Mouse (Mus musculus): ENCODE data around the gene Sipa1l3. TPM values are rescaled to one million over a fixed set of nuclear protein-coding genes. Genes with fewer than 3 reads are reported as not detected.

Gene Sipa1l3
- polyA plus RNA-seq, 1 experiment from 2014 or later = 10.4 TPM

GRCm38 (mm10) chr7:29521841-29522575 is 3.6 kb upstream of the Sipa1l3 start:
- H3K4me3 ChIP-seq = no peak overlapping the region
- whole genome bisulfite sequencing = 55% methylated on average over 5 of the region's 5 CpGs
- peaks cover 39% of the 10 kb centered on the region for H3K27me3 ChIP-seq (ENCODE audit: insufficient read depth, poor library complexity, severe bottlenecking)
- H3K36me3 ChIP-seq = no peaks in the 10 kb centered on the region
- H3K27ac ChIP-seq = no peak overlapping the region
- 0 out of 2 replicates have a peak, but pooled peaks cover 5% of the 10 kb centered on the region for H3K4me1 ChIP-seq
- H3K9me3 ChIP-seq = no peaks in the 10 kb centered on the region
- DNase-seq (ENCODE audit: low spot score) = no peak

- Histone ChIP-seq H3K9me3 (no peaks in the 10 kb centered on the region), H3K27me3 (ENCODE audit: insufficient read depth, poor library complexity, severe bottlenecking) (peaks cover 45% of the 10 kb centered on the region), H3K4me1 (0 out of 2 replicates have a peak, but pooled peaks cover 5% of the 10 kb centered on the region), H3K4me3 (no peak overlapping the region), H3K27ac (no peak overlapping the region), H3K36me3 (no peaks in the 10 kb centered on the region)
- 64% methylated on average over 5 of the region's 5 CpGs for WGBS
- no peak for DNase-seq (ENCODE audit: low spot score)
Measured at GRCm38 (mm10) chr7:29521365-29521764, 2.9 kb upstream of the Sipa1l3 start.

GRCm38 (mm10) chr7:29520794-29521193 is 2.4 kb upstream of the Sipa1l3 start:
- Histone ChIP-seq H3K27me3 (ENCODE audit: insufficient read depth, poor library complexity, severe bottlenecking) (peaks cover 49% of the 10 kb centered on the region), H3K4me3 (no peak overlapping the region), H3K4me1 (0 out of 2 replicates have a peak, but pooled peaks cover 5% of the 10 kb centered on the region), H3K36me3 (no peaks in the 10 kb centered on the region), H3K27ac (no peak overlapping the region), H3K9me3 (no peaks in the 10 kb centered on the region)
- 81% methylated on average over 2 of the region's 2 CpGs for WGBS
- DNase-seq (ENCODE audit: low spot score) = no peak

GRCm38 (mm10) chr7:29519211-29519550 is 740 bp upstream of the Sipa1l3 start:
- H3K9me3 ChIP-seq = no peaks in the 10 kb centered on the region
- H3K27me3 ChIP-seq (ENCODE audit: insufficient read depth, poor library complexity, severe bottlenecking) = peaks cover 61% of the 10 kb centered on the region
- DNase-seq (ENCODE audit: low spot score) = no peak
- 0 out of 2 replicates have a peak, but pooled peaks cover 5% of the 10 kb centered on the region for H3K4me1 ChIP-seq
- H3K4me3 ChIP-seq = peak overlapping the region; percentile 85
- peak overlapping the region; percentile 88 for H3K27ac ChIP-seq
- H3K36me3 ChIP-seq = no peaks in the 10 kb centered on the region
- under 1% methylated on average over 19 of the region's 19 CpGs for WGBS

- WGBS = under 1% methylated on average over 28 of the region's 28 CpGs
- Histone ChIP-seq H3K27ac (peak overlapping the region; percentile 89), H3K4me3 (peak overlapping the region; percentile 85), H3K36me3 (no peaks in the 10 kb centered on the region), H3K9me3 (no peaks in the 10 kb centered on the region), H3K27me3 (ENCODE audit: insufficient read depth, poor library complexity, severe bottlenecking) (peaks cover 63% of the 10 kb centered on the region), H3K4me1 (peaks cover 10% of the 10 kb centered on the region; the same call in 1 of the 2 replicates)
- peak; percentile 82 for DNase-seq (ENCODE audit: low spot score)
Measured at GRCm38 (mm10) chr7:29518054-29518420, 404 bp downstream of the Sipa1l3 start.

GRCm38 (mm10) chr7:29517178-29517577 is 1.3 kb downstream of the Sipa1l3 start:
- no peak for DNase-seq (ENCODE audit: low spot score)
- peaks cover 68% of the 10 kb centered on the region for H3K27me3 ChIP-seq (ENCODE audit: insufficient read depth, poor library complexity, severe bottlenecking)
- H3K27ac ChIP-seq = no peak overlapping the region
- H3K4me3 ChIP-seq = peak overlapping the region; percentile 85; the same call in 1 of the 2 replicates
- 73% methylated on average over 5 of the region's 5 CpGs for WGBS
- peaks cover 14% of the 10 kb centered on the region for H3K4me1 ChIP-seq
- no peaks in the 10 kb centered on the region for H3K9me3 ChIP-seq
- H3K36me3 ChIP-seq = no peaks in the 10 kb centered on the region

- Histone ChIP-seq H3K9me3 (no peaks in the 10 kb centered on the region), H3K4me3 (no peak overlapping the region), H3K27me3 (ENCODE audit: insufficient read depth, poor library complexity, severe bottlenecking) (peaks cover 70% of the 10 kb centered on the region), H3K4me1 (peaks cover 28% of the 10 kb centered on the region), H3K27ac (no peak overlapping the region), H3K36me3 (no peaks in the 10 kb centered on the region)
- WGBS = 89% methylated on average over 3 of the region's 3 CpGs
- DNase-seq (ENCODE audit: low spot score) = no peak
Measured at GRCm38 (mm10) chr7:29515652-29516051, 2.8 kb downstream of the Sipa1l3 start.

- H3K36me3 ChIP-seq = no peaks in the 10 kb centered on the region
- H3K4me1 ChIP-seq = peaks cover 39% of the 10 kb centered on the region
- no peak for DNase-seq (ENCODE audit: low spot score)
- H3K27me3 ChIP-seq (ENCODE audit: insufficient read depth, poor library complexity, severe bottlenecking) = peaks cover 93% of the 10 kb centered on the region
- WGBS = 26% methylated on average over 4 of the region's 4 CpGs
- H3K9me3 ChIP-seq = no peaks in the 10 kb centered on the region
- H3K27ac ChIP-seq = no peak overlapping the region
- H3K4me3 ChIP-seq = no peak overlapping the region
Measured at GRCm38 (mm10) chr7:29512729-29513128, 5.7 kb downstream of the Sipa1l3 start.

GRCm38 (mm10) chr7:29511598-29512275 is 6.7 kb downstream of the Sipa1l3 start:
- H3K27me3 ChIP-seq (ENCODE audit: insufficient read depth, poor library complexity, severe bottlenecking) = peaks cover 93% of the 10 kb centered on the region
- no peak overlapping the region for H3K4me3 ChIP-seq
- H3K27ac ChIP-seq = peak overlapping the region; percentile 62; the same call in 1 of the 2 replicates
- no peaks in the 10 kb centered on the region for H3K36me3 ChIP-seq
- no peak for DNase-seq (ENCODE audit: low spot score)
- WGBS = 49% methylated on average over 9 of the region's 9 CpGs
- H3K9me3 ChIP-seq = no peaks in the 10 kb centered on the region
- peaks cover 38% of the 10 kb centered on the region for H3K4me1 ChIP-seq

- Histone ChIP-seq H3K4me1 (peaks cover 57% of the 10 kb centered on the region), H3K27me3 (ENCODE audit: insufficient read depth, poor library complexity, severe bottlenecking) (peaks cover 96% of the 10 kb centered on the region), H3K4me3 (no peak overlapping the region), H3K9me3 (no peaks in the 10 kb centered on the region), H3K27ac (no peak overlapping the region), H3K36me3 (no peaks in the 10 kb centered on the region)
- WGBS = 64% methylated on average over 7 of the region's 7 CpGs
- no peak for DNase-seq (ENCODE audit: low spot score)
Measured at GRCm38 (mm10) chr7:29508522-29508921, 9.9 kb downstream of the Sipa1l3 start.

- Histone ChIP-seq H3K27me3 (ENCODE audit: insufficient read depth, poor library complexity, severe bottlenecking) (peaks cover 91% of the 10 kb centered on the region), H3K27ac (no peak overlapping the region), H3K36me3 (no peaks in the 10 kb centered on the region), H3K9me3 (no peaks in the 10 kb centered on the region), H3K4me1 (peaks cover 39% of the 10 kb centered on the region), H3K4me3 (no peak overlapping the region)
- 34% methylated on average over 18 of the region's 18 CpGs for WGBS
- no peak for DNase-seq (ENCODE audit: low spot score)
Measured at GRCm38 (mm10) chr7:29505337-29506318, 12.8 kb downstream of the Sipa1l3 start.

GRCm38 (mm10) chr7:29504683-29505290 is 13.7 kb downstream of the Sipa1l3 start:
- peaks cover 86% of the 10 kb centered on the region for H3K27me3 ChIP-seq (ENCODE audit: insufficient read depth, poor library complexity, severe bottlenecking)
- no peak overlapping the region for H3K27ac ChIP-seq
- no peak overlapping the region for H3K4me3 ChIP-seq
- no peak for DNase-seq (ENCODE audit: low spot score)
- H3K9me3 ChIP-seq = no peaks in the 10 kb centered on the region
- H3K36me3 ChIP-seq = no peaks in the 10 kb centered on the region
- peaks cover 39% of the 10 kb centered on the region for H3K4me1 ChIP-seq
- WGBS = 66% methylated on average over 7 of the region's 7 CpGs

Measured in heart, embryonic 10.5 days (tissue).